Mouse (Mus musculus) Patski (cell line): ENCODE measurements around the gene Crim1. TPM values are rescaled to one million over a fixed set of nuclear protein-coding genes. Genes with fewer than 3 reads are reported as not detected.

ENCODE experiments used
- ATAC-seq: fragments of 100-300 bp; one replicate; pipeline ENCODE4 v1.8.0; 2021
- CTCF ChIA-PET: fragments of 350-600 bp; sonication (Branson Sonifier 250); formaldehyde crosslinking; loops from one replicate; lab custom pipeline; 2022; ENCODE audit warnings: inconsistent platforms; lab: Charles Lee
- POLR2A ChIA-PET: fragments of 350-600 bp; sonication (Branson Sonifier 250); formaldehyde crosslinking; loops from one replicate; lab custom pipeline; 2022; ENCODE audit warnings: antibody characterized with exemption, inconsistent platforms; lab: Charles Lee
- DNase-seq: peaks from one replicate; pipeline ENCODE4 v3.0.0-alpha.2; 2011; ENCODE audit warnings: low read depth, low spot score
- H3K27me3 ChIP-seq: fragments of 371-371 bp; one replicate; pipeline ENCODE4 v1.5.1; 2021
- CTCF ChIP-seq: fragments of 100-300 bp; IDR thresholded peaks from one replicate; pipeline ENCODE4 v1.5.1; 2021
- in situ Hi-C: fragments of 300-500 bp; cut with MboI; formaldehyde crosslinking; loops from 3 replicates; pipeline ENCODE4 v1.11.1; 2018; ENCODE audit warnings: low pct_unique_long_range_greater_than_20kb, mixed read lengths
- polyA plus RNA-seq: library from polyadenylated mRNA; unstranded; gene quantifications from one replicate; pipeline ENCODE4 v1.2.3, GENCODE M21; 2021

Crim1 gene
- polyA plus RNA-seq, 1 experiment from 2014 or later, result 243 TPM

GRCm38 (mm10) chr17:78376587-78376986 is 176.5 kb downstream of the Crim1 start:
- ATAC-seq (no peak), DNase-seq (no peak)
- TF ChIP-seq CTCF, result no peak
- ChIA-PET CTCF (no interaction called here), POLR2A (no interaction called here)
- no peaks in the 10 kb centered on the region for H3K27me3 ChIP-seq
- in situ Hi-C loops, result no loop called here

- no peak for ATAC-seq
- H3K27me3 ChIP-seq, result no peaks in the 10 kb centered on the region
- ChIA-PET POLR2A (interaction anchor here (0.6 kb wide), 1 partner anchor 177 kb away, joined by 3 read pairs; no protein-coding TSS in a partner anchor), CTCF (interaction anchor here (1.0 kb wide), 1 partner anchor 56 kb away, joined by 4 read pairs; no protein-coding TSS in a partner anchor)
- no peak for DNase-seq
- no peak for TF ChIP-seq CTCF
- in situ Hi-C loops, result no loop called here
Measured at GRCm38 (mm10) chr17:78379079-78379729, 179.2 kb downstream of the Crim1 start.

- in situ Hi-C loops, result no loop called here
- DNase-seq (no peak), ATAC-seq (no peak)
- TF ChIP-seq CTCF, result no peak
- no peaks in the 10 kb centered on the region for H3K27me3 ChIP-seq
- ChIA-PET CTCF (interaction anchor here (1.0 kb wide), 1 partner anchor 55 kb away, joined by 4 read pairs; no protein-coding TSS in a partner anchor), POLR2A (interaction anchor here (0.6 kb wide), 1 partner anchor 177 kb away, joined by 3 read pairs; no protein-coding TSS in a partner anchor)
Measured at GRCm38 (mm10) chr17:78379730-78380245, 179.7 kb downstream of the Crim1 start.

GRCm38 (mm10) chr17:78382321-78382720 is 182.3 kb downstream of the Crim1 start:
- DNase-seq, result no peak
- in situ Hi-C loops, result no loop called here
- CTCF ChIA-PET, result interaction anchor here (1.2 to 1.6 kb wide), 3 partner anchors 11 to 70 kb away, joined by 3 to 4 read pairs (median 3); no protein-coding TSS in a partner anchor
- TF ChIP-seq CTCF, result no peak
- ATAC-seq, result no peak
- POLR2A ChIA-PET, result no interaction called here
- no peaks in the 10 kb centered on the region for H3K27me3 ChIP-seq

- H3K27me3 ChIP-seq, result no peaks in the 10 kb centered on the region
- ATAC-seq, result peak; percentile 97
- in situ Hi-C loops, result no loop called here
- no peak for TF ChIP-seq CTCF
- POLR2A ChIA-PET, result interaction anchor here (0.5 kb wide), 1 partner anchor 31 kb away, joined by 4 read pairs; no protein-coding TSS in a partner anchor
- CTCF ChIA-PET, result interaction anchor here (2.3 kb wide), 1 partner anchor 14 kb away, joined by 12 read pairs; no protein-coding TSS in a partner anchor
- peak; percentile 88 for DNase-seq
Measured at GRCm38 (mm10) chr17:78387665-78388064, 187.6 kb downstream of the Crim1 start.

- DNase-seq (no peak), ATAC-seq (peak; percentile 52)
- POLR2A ChIA-PET, result no interaction called here
- CTCF ChIA-PET, result interaction anchor here (2.3 kb wide), 1 partner anchor 13 kb away, joined by 12 read pairs; no protein-coding TSS in a partner anchor
- in situ Hi-C loops, result no loop called here
- TF ChIP-seq CTCF, result no peak
- H3K27me3 ChIP-seq, result no peaks in the 10 kb centered on the region
Measured at GRCm38 (mm10) chr17:78388101-78388847, 188.2 kb downstream of the Crim1 start.

- H3K27me3 ChIP-seq, result no peaks in the 10 kb centered on the region
- DNase-seq, result no peak
- in situ Hi-C loops, result no loop called here
- POLR2A ChIA-PET, result no interaction called here
- CTCF ChIA-PET, result interaction anchor here (2.3 kb wide), 1 partner anchor 12 kb away, joined by 12 read pairs; no protein-coding TSS in a partner anchor
- ATAC-seq, result no peak
- no peak for TF ChIP-seq CTCF
Measured at GRCm38 (mm10) chr17:78389573-78389972, 189.5 kb downstream of the Crim1 start.

- no peak for DNase-seq
- ChIA-PET CTCF (interaction anchor here (1.1 to 1.3 kb wide), 2 partner anchors 10 to 13 kb away, joined by 3 read pairs; no protein-coding TSS in a partner anchor), POLR2A (interaction anchor here (1.9 kb wide), 1 partner anchor 8 kb away, joined by 4 read pairs; no protein-coding TSS in a partner anchor)
- peak; percentile 18 for ATAC-seq
- H3K27me3 ChIP-seq, result no peaks in the 10 kb centered on the region
- in situ Hi-C loops, result no loop called here
- no peak for TF ChIP-seq CTCF
Measured at GRCm38 (mm10) chr17:78392401-78393087, 192.5 kb downstream of the Crim1 start.

- no peak for TF ChIP-seq CTCF
- ATAC-seq (no peak), DNase-seq (no peak)
- in situ Hi-C loops, result no loop called here
- CTCF ChIA-PET, result interaction anchor here (1.0 to 3.2 kb wide), 2 partner anchors 12 to 189 kb away, joined by 3 to 12 read pairs; no protein-coding TSS in a partner anchor
- POLR2A ChIA-PET, result interaction anchor here (1.6 kb wide), 2 partner anchors 9 to 78 kb away, joined by 3 to 4 read pairs; no protein-coding TSS in a partner anchor
- H3K27me3 ChIP-seq, result no peaks in the 10 kb centered on the region
Measured at GRCm38 (mm10) chr17:78400130-78400840, 200.2 kb downstream of the Crim1 start.
